Mouse (Mus musculus): ENCODE measurements around the gene Krit1.

GRCm38 (mm10) chr5:3803292-3804165 lies 545 bp downstream of the Krit1 start:
- TF ChIP-seq POLR2A (IDR thresholded peaks at IDR 0.05; ENCODE audit: extremely low read depth, insufficient read depth, low read length): no peak
- no peak for TF ChIP-seq CTCF (IDR thresholded peaks at IDR 0.05; ENCODE audit: extremely low read depth, insufficient read depth, low read length)
